Mouse (Mus musculus): ENCODE data around the gene Olfr391-ps. TPM values are rescaled to one million over a fixed set of nuclear protein-coding genes. Genes with fewer than 3 reads are reported as not detected.

The Olfr391-ps gene
- not detected in 2 replicates for polyA plus RNA-seq (2015; fragmentation: Nextera tagmentation; extraction: Ambion mirVana)

- Histone ChIP-seq H3K4me1 (no peaks in the 10 kb centered on the region), H3K9me3 (no peaks in the 10 kb centered on the region), H3K4me3 (no peak within 1 kb of the TSS), H3K4me2 (replicated peaks) (no peak within 1 kb of the TSS), H3K36me3 (no peaks in the 10 kb centered on the region), H3K9ac (replicated peaks) (no peak within 1 kb of the TSS), H3K27ac (replicated peaks) (no peak within 1 kb of the TSS), H3K27me3 (no peaks in the 10 kb centered on the region)
- no peak for ATAC-seq (replicated peaks)
- WGBS: 16% methylated on average over 1 of the region's 1 CpGs
Observed at GRCm38 (mm10) chr11:73802952-73803351, at the start of gene Olfr391-ps. Gene Olfr391-ps (minus strand): TSS chr11:73803052.

GRCm38 (mm10) chr11:73851354-73851753 is 48.5 kb upstream of the Olfr391-ps start, which contains the start of gene Olfr393:
Gene Olfr393 (minus strand): TSS chr11:73851454.
- no peak within 1 kb of the TSS for H3K4me3 ChIP-seq
- no peak within 1 kb of the TSS for H3K27ac ChIP-seq (replicated peaks)
- no peaks in the 10 kb centered on the region for H3K36me3 ChIP-seq
- H3K4me1 ChIP-seq: no peaks in the 10 kb centered on the region
- no peak within 1 kb of the TSS for H3K4me2 ChIP-seq (replicated peaks)
- no peaks in the 10 kb centered on the region for H3K27me3 ChIP-seq
- no peak within 1 kb of the TSS for H3K9ac ChIP-seq (replicated peaks)
- no peak for ATAC-seq (replicated peaks)
- H3K9me3 ChIP-seq: peaks cover 5% of the 10 kb centered on the region; the same call in 1 of the 2 replicates

- Histone ChIP-seq H3K36me3 (no peaks in the 10 kb centered on the region), H3K9ac (replicated peaks) (no peak within 1 kb of the TSS), H3K9me3 (peaks cover 7% of the 10 kb centered on the region; the same call in 1 of the 2 replicates), H3K4me1 (no peaks in the 10 kb centered on the region), H3K4me2 (replicated peaks) (no peak within 1 kb of the TSS), H3K27me3 (no peaks in the 10 kb centered on the region), H3K27ac (replicated peaks) (no peak within 1 kb of the TSS), H3K4me3 (no peak within 1 kb of the TSS)
- WGBS: 79% methylated on average over 1 of the region's 1 CpGs
- no peak for ATAC-seq (replicated peaks)
Observed at GRCm38 (mm10) chr11:73816949-73817348, 14.1 kb upstream of the Olfr391-ps start, which contains the start of gene Olfr392. Gene Olfr392 (minus strand): TSS chr11:73817049.

GRCm38 (mm10) chr11:73782664-73783063 is 20.2 kb downstream of the Olfr391-ps start, which contains the start of gene Olfr390:
Gene Olfr390 (plus strand): TSS chr11:73782964.
- H3K4me2 ChIP-seq (replicated peaks): no peak within 1 kb of the TSS
- H3K9ac ChIP-seq (replicated peaks): no peak within 1 kb of the TSS
- H3K4me3 ChIP-seq: no peak within 1 kb of the TSS
- no peaks in the 10 kb centered on the region for H3K27me3 ChIP-seq
- H3K9me3 ChIP-seq: 0 out of 2 replicates have a peak, but pooled peaks cover 3% of the 10 kb centered on the region
- WGBS: 55% methylated on average over 1 of the region's 1 CpGs
- H3K4me1 ChIP-seq: no peaks in the 10 kb centered on the region
- H3K36me3 ChIP-seq: no peaks in the 10 kb centered on the region
- ATAC-seq (replicated peaks): no peak
- no peak within 1 kb of the TSS for H3K27ac ChIP-seq (replicated peaks)

- WGBS: 80% methylated on average over 1 of the region's 1 CpGs
- Histone ChIP-seq H3K4me2 (replicated peaks) (no peak within 1 kb of the TSS), H3K36me3 (no peaks in the 10 kb centered on the region), H3K27me3 (no peaks in the 10 kb centered on the region), H3K4me3 (no peak within 1 kb of the TSS), H3K9me3 (peaks cover 11% of the 10 kb centered on the region; the same call in 1 of the 2 replicates), H3K27ac (replicated peaks) (no peak within 1 kb of the TSS), H3K4me1 (no peaks in the 10 kb centered on the region), H3K9ac (replicated peaks) (no peak within 1 kb of the TSS)
- ATAC-seq (replicated peaks): no peak
Observed at GRCm38 (mm10) chr11:73780613-73781012, 22.2 kb downstream of the Olfr391-ps start, which contains the start of gene Olfr389. Gene Olfr389 (minus strand): TSS chr11:73780713.

- no peak overlapping the region for H3K4me2 ChIP-seq (replicated peaks)
- no peak overlapping the region for H3K27ac ChIP-seq (replicated peaks)
- ATAC-seq (replicated peaks): no peak
- no peaks in the 10 kb centered on the region for H3K36me3 ChIP-seq
- no peak overlapping the region for H3K4me3 ChIP-seq
- H3K4me1 ChIP-seq: no peaks in the 10 kb centered on the region
- no peak overlapping the region for H3K9ac ChIP-seq (replicated peaks)
- H3K27me3 ChIP-seq: no peaks in the 10 kb centered on the region
- peaks cover 16% of the 10 kb centered on the region; the same call in 1 of the 2 replicates for H3K9me3 ChIP-seq
Observed at GRCm38 (mm10) chr11:73759115-73759514, 43.7 kb downstream of the Olfr391-ps start.

Other genes with a start within 250 kb of the Olfr391-ps start
- not detected in 2 replicates for gene Olfr385, start 210.0 kb downstream of the Olfr391-ps start, polyA plus RNA-seq (2015; fragmentation: Nextera tagmentation; extraction: Ambion mirVana)
- gene Olfr384, start 204.5 kb downstream of the Olfr391-ps start, polyA plus RNA-seq (2015; fragmentation: Nextera tagmentation; extraction: Ambion mirVana): not detected in 2 replicates
- gene Zfp735, start 114.3 kb downstream of the Olfr391-ps start, polyA plus RNA-seq (2015; fragmentation: Nextera tagmentation; extraction: Ambion mirVana): not detected in 2 replicates
- not detected in 2 replicates for gene Olfr389, start 22.3 kb downstream of the Olfr391-ps start, polyA plus RNA-seq (2015; fragmentation: Nextera tagmentation; extraction: Ambion mirVana)
- not detected in 2 replicates for gene Olfr390, start 20.1 kb downstream of the Olfr391-ps start, polyA plus RNA-seq (2015; fragmentation: Nextera tagmentation; extraction: Ambion mirVana)
- gene Olfr392, start 14.0 kb upstream of the Olfr391-ps start, polyA plus RNA-seq (2015; fragmentation: Nextera tagmentation; extraction: Ambion mirVana): not detected in 2 replicates
- gene Olfr393, start 48.4 kb upstream of the Olfr391-ps start, polyA plus RNA-seq (2015; fragmentation: Nextera tagmentation; extraction: Ambion mirVana): not detected in 2 replicates
- not detected in 2 replicates for gene Olfr394, start 87.7 kb upstream of the Olfr391-ps start, polyA plus RNA-seq (2015; fragmentation: Nextera tagmentation; extraction: Ambion mirVana)
- gene Olfr395, start 106.2 kb upstream of the Olfr391-ps start, polyA plus RNA-seq (2015; fragmentation: Nextera tagmentation; extraction: Ambion mirVana): not detected in 2 replicates
- gene Olfr23, start 133.6 kb upstream of the Olfr391-ps start, polyA plus RNA-seq (2015; fragmentation: Nextera tagmentation; extraction: Ambion mirVana): not detected in 2 replicates
- not detected in 2 replicates for gene Olfr397, start 157.8 kb upstream of the Olfr391-ps start, polyA plus RNA-seq (2015; fragmentation: Nextera tagmentation; extraction: Ambion mirVana)
- not detected in 2 replicates for gene Olfr398, start 187.4 kb upstream of the Olfr391-ps start, polyA plus RNA-seq (2015; fragmentation: Nextera tagmentation; extraction: Ambion mirVana)